Mouse (Mus musculus) midbrain, embryonic 14.5 days (tissue): Measurements from ENCODE around the gene Gucy1a1. TPM values are rescaled to one million over a fixed set of nuclear protein-coding genes. Genes with fewer than 3 reads are reported as not detected.

ENCODE experiments used
- ATAC-seq: fragments of 200-750 bp; cut with Nextera tagmentation; 2 replicates; pipeline ENCODE4 v1.8.0; 2017; ENCODE audit warnings: moderate number of reproducible peaks, moderate library complexity; ENCODE audit not compliant: low FRiP score, low TSS enrichment
- DNase-seq: peaks from one replicate; pipeline ENCODE4 v3.0.0-alpha.2; 2015
- H3K27ac ChIP-seq: fragments of 300-500 bp; sonication (generic); replicated peaks from 2 replicates; pipeline ENCODE4 v1.5.1; 2014; ENCODE audit warnings: mild to moderate bottlenecking, low read depth, low read length, moderate library complexity
- H3K27me3 ChIP-seq: fragments of 300-500 bp; sonication (generic); 2 replicates; pipeline ENCODE4 v1.6.1; 2014; ENCODE audit warnings: low read length, control low read depth, mixed read lengths; ENCODE audit not compliant: control insufficient read depth, insufficient read depth
- H3K36me3 ChIP-seq: fragments of 300-500 bp; sonication (generic); 2 replicates; pipeline ENCODE4 v1.6.1; 2014; ENCODE audit warnings: low read length, control low read depth; ENCODE audit not compliant: control insufficient read depth, insufficient read depth
- H3K4me1 ChIP-seq: fragments of 300-500 bp; sonication (generic); 2 replicates; pipeline ENCODE4 v1.6.1; 2014; ENCODE audit warnings: mild to moderate bottlenecking, antibody characterized with exemption, low read length, control low read depth; ENCODE audit not compliant: control insufficient read depth, insufficient read depth
- H3K4me2 ChIP-seq: fragments of 300-500 bp; sonication (generic); 2 replicates; pipeline ENCODE4 v1.6.1; 2014; ENCODE audit warnings: mild to moderate bottlenecking, low read length, moderate library complexity
- H3K4me3 ChIP-seq: fragments of 300-500 bp; sonication (generic); replicated peaks from 2 replicates; pipeline ENCODE4 v1.5.1; 2014; ENCODE audit warnings: low read depth, low read length
- H3K9ac ChIP-seq: fragments of 300-500 bp; sonication (generic); replicated peaks from 2 replicates; pipeline ENCODE4 v1.6.1; 2014; ENCODE audit warnings: mild to moderate bottlenecking, low read length, moderate library complexity
- H3K9me3 ChIP-seq: fragments of 300-500 bp; sonication (generic); 2 replicates; pipeline ENCODE4 v1.6.1; 2016; ENCODE audit warnings: low read length, control low read depth, mixed read lengths; ENCODE audit not compliant: control insufficient read depth
- WGBS: fragments of 180-500 bp; shearing (Covaris S2); extraction: QIAGEN DNeasy Blood & Tissue Kit; methylation state at CpG from one replicate; pipeline ENCODE4 v1.1.7; 2014; 5-methylcytosine and 5-hydroxymethylcytosine counted together
- microRNA-seq: library from miRNA; unstranded; fragments of <30 nt; microRNA quantifications from one replicate; pipeline ENCODE4, GENCODE M21; 2016
- polyA plus RNA-seq: library from polyadenylated mRNA; unstranded; fragments of >200 nt; fragmentation: Nextera tagmentation; extraction: Ambion mirVana; gene quantifications from 2 replicates; pipeline ENCODE4 v1.2.1, GENCODE M21; 2014

The Gucy1a1 gene
- polyA plus RNA-seq, 1 experiment from 2014 or later: 19.9 TPM

GRCm38 (mm10) chr3:82046087-82046486, 99.5 kb downstream of the Gucy1a1 start:
- no peak for ATAC-seq
- H3K27me3 ChIP-seq: no peaks in the 10 kb centered on the region

DNA sequence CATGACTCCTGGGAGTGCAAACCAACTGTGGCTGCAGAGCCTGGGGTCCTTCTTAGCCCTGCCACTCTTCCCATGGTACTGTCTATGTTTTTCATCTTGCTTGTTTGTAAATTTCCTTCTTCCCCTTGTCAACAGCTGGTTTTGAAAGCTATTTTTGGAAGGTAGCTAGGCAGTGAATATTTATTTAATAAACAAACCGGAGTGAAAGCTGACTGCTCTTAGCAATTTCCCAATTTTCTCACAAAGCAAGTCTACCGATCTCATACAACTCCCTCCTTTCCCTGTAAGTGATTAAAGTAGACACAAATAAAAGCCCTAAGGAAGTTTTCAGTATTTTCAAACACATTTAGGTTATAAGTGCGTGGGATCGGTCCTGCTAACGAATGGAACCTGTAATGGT, 100.7 kb downstream of the Gucy1a1 start:
- DNase-seq (no peak), ATAC-seq (no peak)
- Histone ChIP-seq H3K9ac (no peak overlapping the region), H3K4me3 (no peak overlapping the region), H3K27ac (no peak overlapping the region), H3K4me1 (0 out of 2 replicates have a peak, but pooled peaks cover 4% of the 10 kb centered on the region), H3K9me3 (no peaks in the 10 kb centered on the region), H3K4me2 (no peak overlapping the region), H3K27me3 (no peaks in the 10 kb centered on the region), H3K36me3 (no peaks in the 10 kb centered on the region)
- WGBS: 97% methylated on average over 5 of the region's 5 CpGs

More at GRCm38 (mm10) chr3:82046087-82046486, 99.5 kb downstream of the Gucy1a1 start:
- no peak overlapping the region for H3K9ac ChIP-seq
- no peaks in the 10 kb centered on the region for H3K36me3 ChIP-seq
- no peak overlapping the region for H3K27ac ChIP-seq
- H3K9me3 ChIP-seq: no peaks in the 10 kb centered on the region
- DNase-seq: no peak
- H3K4me2 ChIP-seq: no peak overlapping the region
- 0 out of 2 replicates have a peak, but pooled peaks cover 4% of the 10 kb centered on the region for H3K4me1 ChIP-seq
- H3K4me3 ChIP-seq: no peak overlapping the region
- WGBS: 93% methylated on average over 8 of the region's 8 CpGs

DNA sequence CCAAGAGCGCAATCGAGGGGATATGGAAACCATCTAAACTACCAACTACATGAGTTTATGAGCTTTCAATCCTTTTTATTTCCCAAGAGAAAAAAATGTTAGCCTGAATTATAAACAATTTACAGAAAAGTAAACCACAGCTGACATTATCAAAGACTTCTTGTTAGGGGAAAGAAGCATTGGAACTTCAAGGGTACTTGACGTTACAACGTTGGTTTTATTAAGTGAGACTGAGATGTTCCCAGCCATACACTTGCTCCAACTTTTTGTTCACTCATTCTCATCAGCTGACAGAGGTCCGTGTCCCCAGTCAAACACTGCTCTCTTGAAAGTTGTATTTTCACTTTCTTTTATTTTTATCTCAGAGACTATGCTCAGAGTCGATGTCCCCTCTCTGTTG, 101.9 kb downstream of the Gucy1a1 start:
- 88% methylated on average over 6 of the region's 6 CpGs for WGBS
- Histone ChIP-seq H3K4me2 (no peak overlapping the region), H3K27me3 (no peaks in the 10 kb centered on the region), H3K36me3 (no peaks in the 10 kb centered on the region), H3K9ac (no peak overlapping the region), H3K9me3 (no peaks in the 10 kb centered on the region), H3K4me3 (no peak overlapping the region), H3K4me1 (no peaks in the 10 kb centered on the region), H3K27ac (no peak overlapping the region)
- DNase-seq (no peak), ATAC-seq (no peak)

Small RNAs within 50 kb of the gene (microRNA-seq; reads per million reads assigned to microRNA genes)
- gene Mir7010: not detected

Other genes starting within 250 kb of the Gucy1a1 start
- gene Ctso, start 213.2 kb downstream of the Gucy1a1 start, polyA plus RNA-seq: 5.1 and 7.1 TPM in 2 replicates
- gene Tdo2, start 169.6 kb downstream of the Gucy1a1 start, polyA plus RNA-seq: 0.25 TPM in 1 of 2 replicates, not detected in the other
- gene Asic5, start 163.5 kb downstream of the Gucy1a1 start, polyA plus RNA-seq: not detected in 2 replicates
- 40.9 and 41.6 TPM in 2 replicates for gene Gucy1b1, start 71.1 kb downstream of the Gucy1a1 start, polyA plus RNA-seq
- 92.3 and 101 TPM in 2 replicates for gene Map9, start 212.3 kb upstream of the Gucy1a1 start, polyA plus RNA-seq